In the genomic region with DNA sequence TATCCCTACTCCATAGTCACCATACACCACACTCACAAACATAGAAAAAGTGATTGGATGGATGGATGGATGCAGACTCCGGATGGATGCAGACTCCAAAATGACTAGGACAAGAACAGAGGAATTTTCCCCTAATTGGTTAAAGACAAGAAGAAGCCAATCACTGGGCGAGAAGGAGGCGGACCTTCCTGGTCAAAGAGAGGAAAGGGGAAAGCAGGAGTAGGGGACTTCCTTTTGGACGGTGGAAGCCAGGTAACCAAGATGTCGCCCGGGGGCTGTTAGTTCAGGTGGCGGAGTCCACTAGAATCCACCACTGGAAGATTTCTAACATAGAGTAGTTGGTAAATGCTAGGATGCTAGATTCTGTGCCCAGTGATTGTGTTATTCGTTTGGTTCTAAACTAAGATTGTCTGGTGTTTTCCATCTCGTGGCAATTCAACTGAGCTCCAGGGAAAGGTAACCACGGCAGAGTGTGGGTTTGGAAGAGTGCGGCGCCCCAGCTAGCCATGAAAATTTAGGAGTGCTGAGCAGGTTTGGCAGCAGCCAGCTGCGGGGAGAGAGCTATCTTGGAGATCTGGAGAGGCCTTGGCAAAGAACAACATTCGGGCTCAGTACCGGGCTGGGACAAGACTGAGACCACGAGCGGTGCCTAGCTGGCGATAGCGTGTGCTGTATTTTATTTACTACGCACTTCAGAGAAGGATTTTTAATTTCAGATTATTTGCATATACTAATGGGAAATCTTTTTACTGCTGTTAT, we compare ENCODE assay signal across 22 mouse cellular contexts.
"Had no signal": no experiment of that assay in that cellular context is flagged by ENCODE, and none has a peak within 500 bp of the region (broad histone marks: within the 10 kb centered on the region; RNA-seq: fewer than 3 reads in every experiment).

No protein-coding gene starts in this region.

- H3K27me3 ChIP-seq: limb, embryonic 12.5 days; limb, embryonic 15.5 days; liver, embryonic 12.5 days; liver, embryonic 15.5 days; lung, embryonic 15.5 days; megakaryocyte, embryonic 14.5 days; midbrain, embryonic 13.5 days; neural tube, embryonic 12.5 days; neural tube, embryonic 15.5 days had no signal

- DNase-seq: kidney, adult 18-20 months; kidney, adult 9 months; kidney, postnatal 14 days; kidney, postnatal 4 days; left cerebral cortex, postnatal 4 days; lung, adult 18-20 months; lung, postnatal 10 days; lung, postnatal 36 days; thymus, adult 2 months; thymus, postnatal 14 days; thymus, postnatal 4 days had no signal

- H3K27ac ChIP-seq: limb, embryonic 12.5 days; limb, embryonic 15.5 days; liver, embryonic 12.5 days; liver, embryonic 15.5 days; lung, embryonic 15.5 days; midbrain, embryonic 10.5 days; midbrain, embryonic 13.5 days; neural tube, embryonic 12.5 days; neural tube, embryonic 15.5 days; stomach, postnatal 0 days had no signal

- H3K4me3 ChIP-seq: limb, embryonic 12.5 days; limb, embryonic 15.5 days; liver, embryonic 12.5 days; liver, embryonic 15.5 days; lung, embryonic 15.5 days; megakaryocyte, embryonic 14.5 days; midbrain, embryonic 10.5 days; midbrain, embryonic 13.5 days; neural tube, embryonic 12.5 days; neural tube, embryonic 15.5 days had no signal

- H3K4me1 ChIP-seq: limb, embryonic 12.5 days; limb, embryonic 15.5 days; liver, embryonic 12.5 days; liver, embryonic 15.5 days; lung, embryonic 15.5 days; midbrain, embryonic 13.5 days; neural tube, embryonic 12.5 days had no signal

- H3K9me3 ChIP-seq: limb, embryonic 15.5 days; liver, embryonic 15.5 days; lung, embryonic 15.5 days; midbrain, embryonic 13.5 days; neural tube, embryonic 15.5 days had no signal

- H3K36me3 ChIP-seq: lung, embryonic 15.5 days had no signal

- H3K4me2 ChIP-seq: limb, embryonic 12.5 days; limb, embryonic 15.5 days; liver, embryonic 12.5 days; liver, embryonic 15.5 days; lung, embryonic 15.5 days; midbrain, embryonic 13.5 days; neural tube, embryonic 12.5 days; neural tube, embryonic 15.5 days had no signal

- H3K9ac ChIP-seq: limb, embryonic 12.5 days; limb, embryonic 15.5 days; liver, embryonic 12.5 days; liver, embryonic 15.5 days; lung, embryonic 15.5 days; midbrain, embryonic 13.5 days; neural tube, embryonic 12.5 days; neural tube, embryonic 15.5 days had no signal

- ATAC-seq: liver, embryonic 12.5 days; midbrain, embryonic 13.5 days had no signal
